7 mouse cellular contexts compared by ENCODE assay signal in genomic region chr9:57940349-57940794, GRCm38 (mm10). TPM values are rescaled to one million over a fixed set of nuclear protein-coding genes. Genes with fewer than 3 reads are reported as not detected.
DNase-seq lines count a peak whose midpoint lies in the region; ATAC-seq and TF ChIP-seq lines count a peak whose summit lies in the region.

No protein-coding gene starts in this region.

- peaks cover 26% of the 10 kb centered on the region for H3K27me3 ChIP-seq in megakaryocyte, embryonic 14.5 days (replicated peaks)
- peaks cover 56% of the 10 kb centered on the region for H3K27me3 ChIP-seq in embryonic facial prominence, embryonic 15.5 days
- H3K27me3 ChIP-seq in intestine, embryonic 16.5 days (replicated peaks; ENCODE audit: control insufficient read depth, insufficient read depth, low read length): peaks cover 18% of the 10 kb centered on the region

- H3K27ac ChIP-seq in bone marrow, adult 2 months (ENCODE audit: control insufficient read depth, insufficient read depth, low read depth, low read length, poor library complexity): peak overlapping the region; percentile 49
- H3K27ac ChIP-seq in embryonic facial prominence, embryonic 15.5 days (replicated peaks): peak overlapping the region; percentile 39; the same call in 1 of the 2 replicates
- H3K27ac ChIP-seq in intestine, embryonic 16.5 days (ENCODE audit: low read length): no peak overlapping the region

- peak; percentile 43 for DNase-seq in mesoderm, embryonic 11.5 days (ENCODE audit: low read depth, low spot score)
- no peak for DNase-seq in natural killer cell, adult 2 months (ENCODE audit: low spot score in 2 of 2)

- TF ChIP-seq POLR2A in bone marrow, adult 2 months (IDR thresholded peaks at IDR 0.05; ENCODE audit: borderline replicate concordance, control insufficient read depth, low read depth, low read length): no peak

- ATAC-seq in megakaryocyte, adult 5-6 weeks (ENCODE audit: poor library complexity, severe bottlenecking): no peak
- ATAC-seq in embryonic facial prominence, embryonic 15.5 days (ENCODE audit: insufficient number of reproducible peaks, low FRiP score, low TSS enrichment, low read depth): peak; percentile 26
- ATAC-seq in intestine, embryonic 16.5 days: peak; percentile 76

- peak overlapping the region; percentile 96 for H3K4me3 ChIP-seq in megakaryocyte, embryonic 14.5 days (replicated peaks)
- H3K4me3 ChIP-seq in bone marrow, adult 2 months (replicated peaks; ENCODE audit: control insufficient read depth, low read depth, low read length): peak overlapping the region; percentile 63
- peak overlapping the region; percentile 70 for H3K4me3 ChIP-seq in embryonic facial prominence, embryonic 15.5 days (replicated peaks)
- peak overlapping the region; percentile 86 for H3K4me3 ChIP-seq in intestine, embryonic 16.5 days (ENCODE audit: low read length)

- H3K9me3 ChIP-seq in megakaryocyte, embryonic 14.5 days: no peaks in the 10 kb centered on the region
- no peaks in the 10 kb centered on the region for H3K9me3 ChIP-seq in embryonic facial prominence, embryonic 15.5 days (replicated peaks)
- H3K9me3 ChIP-seq in intestine, embryonic 16.5 days (ENCODE audit: control insufficient read depth, low read length): no peaks in the 10 kb centered on the region

- peak overlapping the region; percentile 99 for H3K4me2 ChIP-seq in embryonic facial prominence, embryonic 15.5 days (replicated peaks)
- peak overlapping the region; percentile 96 for H3K4me2 ChIP-seq in intestine, embryonic 16.5 days (ENCODE audit: low read depth, low read length)

- no peak for TF ChIP-seq CTCF in bone marrow, adult 2 months (IDR thresholded peaks at IDR 0.05; ENCODE audit: control insufficient read depth, insufficient read depth, low read length)

- peaks cover 10% of the 10 kb centered on the region for H3K36me3 ChIP-seq in megakaryocyte, embryonic 14.5 days (replicated peaks; ENCODE audit: low read length)
- no peaks in the 10 kb centered on the region for H3K36me3 ChIP-seq in embryonic facial prominence, embryonic 15.5 days
- H3K36me3 ChIP-seq in intestine, embryonic 16.5 days (ENCODE audit: control insufficient read depth, insufficient read depth, low read length): no peaks in the 10 kb centered on the region

- H3K4me1 ChIP-seq in megakaryocyte, embryonic 14.5 days: peaks cover 95% of the 10 kb centered on the region
- no peaks in the 10 kb centered on the region; the same call in 1 of the 2 replicates for H3K4me1 ChIP-seq in bone marrow, adult 2 months (ENCODE audit: control insufficient read depth, insufficient read depth, low read length)
- H3K4me1 ChIP-seq in embryonic facial prominence, embryonic 15.5 days: peaks cover 34% of the 10 kb centered on the region
- peaks cover 10% of the 10 kb centered on the region for H3K4me1 ChIP-seq in intestine, embryonic 16.5 days (ENCODE audit: control insufficient read depth, insufficient read depth, low read length)

- under 1% methylated on average over 44 of the region's 44 CpGs for WGBS in bone marrow, adult 2 months
- 0% methylated on average over 44 of the region's 44 CpGs for WGBS in embryonic facial prominence, embryonic 15.5 days
- under 1% methylated on average over 44 of the region's 44 CpGs for WGBS in intestine, embryonic 16.5 days

- H3K9ac ChIP-seq in embryonic facial prominence, embryonic 15.5 days: peak overlapping the region; percentile 53
- H3K9ac ChIP-seq in intestine, embryonic 16.5 days (ENCODE audit: low read depth, low read length): peak overlapping the region; percentile 75

RNA-seq across cellular contexts. Expression of gene Sema7a, which starts 0.5 kb away (rescaled TPM):
- 7.2 and 10.4 TPM in 2 replicates for polyA plus RNA-seq in megakaryocyte, embryonic 14.5 days (2012; ENCODE audit: insufficient read depth, low replicate concordance)
- total RNA-seq in megakaryocyte, adult 5-6 weeks (2015): 1.1 and 1.4 TPM in 2 replicates
- 3.9 and 5.0 TPM in 2 replicates for total RNA-seq in megakaryocyte, adult 5-6 weeks (2017)
- polyA plus RNA-seq in bone marrow, adult 2 months (2011; ENCODE audit: insufficient read depth, insufficient read length, low replicate concordance, missing spikeins): 2.1 and 3.2 TPM in 2 replicates
- 0.65 and 0.93 TPM in 2 replicates for polyA plus RNA-seq in embryonic facial prominence, embryonic 15.5 days (2015; fragmentation: Nextera tagmentation; extraction: Ambion mirVana)
- polyA plus RNA-seq in intestine, embryonic 16.5 days (2015; fragmentation: Nextera tagmentation; extraction: Ambion mirVana): 0.54 and 0.72 TPM in 2 replicates

RNA-seq across cellular contexts. Expression of gene Ubl7, which starts 29.6 kb away (rescaled TPM):
- 138 and 474 TPM in 2 replicates for polyA plus RNA-seq in megakaryocyte, embryonic 14.5 days (2012; ENCODE audit: insufficient read depth, low replicate concordance)
- total RNA-seq in megakaryocyte, adult 5-6 weeks (2015): 82.3 and 95.7 TPM in 2 replicates
- 22.8 and 27.7 TPM in 2 replicates for total RNA-seq in megakaryocyte, adult 5-6 weeks (2017)
- 19.2 and 35.9 TPM in 2 replicates for polyA plus RNA-seq in bone marrow, adult 2 months (2011; ENCODE audit: insufficient read depth, insufficient read length, low replicate concordance, missing spikeins)
- polyA plus RNA-seq in embryonic facial prominence, embryonic 15.5 days (2015; fragmentation: Nextera tagmentation; extraction: Ambion mirVana): 108 and 117 TPM in 2 replicates
- polyA plus RNA-seq in intestine, embryonic 16.5 days (2015; fragmentation: Nextera tagmentation; extraction: Ambion mirVana): 91.3 and 91.6 TPM in 2 replicates
